Mouse (Mus musculus) forebrain, embryonic 14.5 days (tissue): Measurements from ENCODE around the gene Ifit3. TPM values are rescaled to one million over a fixed set of nuclear protein-coding genes. Genes with fewer than 3 reads are reported as not detected.
"Not testable (repeated sequence)": the region's sequence is repeated elsewhere in the genome, so short reads cannot be mapped to it uniquely, and the experiment has no call there.

ENCODE experiments used
- ATAC-seq: fragments of 200-750 bp; cut with Nextera tagmentation; 2 replicates; pipeline ENCODE4 v1.8.0; 2017; ENCODE audit warnings: mild to moderate bottlenecking, moderate library complexity
- DNase-seq: peaks from one replicate; pipeline ENCODE4 v3.0.0-alpha.2; 2015; ENCODE audit warnings: low spot score
- H3K27ac ChIP-seq: fragments of 300-500 bp; sonication (generic); 2 replicates; pipeline ENCODE4 v1.5.1; 2014; ENCODE audit warnings: low read depth, mild to moderate bottlenecking, control low read depth, low read length, moderate library complexity
- H3K27me3 ChIP-seq: fragments of 300-500 bp; sonication (generic); replicated peaks from 2 replicates; pipeline ENCODE4 v1.6.1; 2014; ENCODE audit warnings: low read length, control low read depth, mixed read lengths; ENCODE audit not compliant: control insufficient read depth, insufficient read depth
- H3K36me3 ChIP-seq: fragments of 300-500 bp; sonication (generic); 2 replicates; pipeline ENCODE4 v1.6.1; 2014; ENCODE audit warnings: low read length, control low read depth; ENCODE audit not compliant: control insufficient read depth, insufficient read depth
- H3K4me1 ChIP-seq: fragments of 300-500 bp; sonication (generic); 2 replicates; pipeline ENCODE4 v1.6.1; 2014; ENCODE audit warnings: antibody characterized with exemption, low read length, control low read depth; ENCODE audit not compliant: control insufficient read depth, insufficient read depth
- H3K4me2 ChIP-seq: fragments of 300-500 bp; sonication (generic); 2 replicates; pipeline ENCODE4 v1.6.1; 2014; ENCODE audit warnings: mild to moderate bottlenecking, control low read depth, low read length
- H3K4me3 ChIP-seq: fragments of 300-500 bp; sonication (generic); 2 replicates; pipeline ENCODE4 v1.5.1; 2014; ENCODE audit warnings: low read depth, low read length, control low read depth
- H3K9ac ChIP-seq: fragments of 300-500 bp; sonication (generic); 2 replicates; pipeline ENCODE4 v1.6.1; 2014; ENCODE audit warnings: mild to moderate bottlenecking, low read length, control low read depth, moderate library complexity
- H3K9me3 ChIP-seq: fragments of 300-500 bp; sonication (generic); replicated peaks from 2 replicates; pipeline ENCODE4 v1.6.1; 2016; ENCODE audit warnings: low read length, control low read depth, mixed read lengths; ENCODE audit not compliant: control insufficient read depth
- WGBS: fragments of 180-500 bp; shearing (Covaris S2); extraction: QIAGEN DNeasy Blood & Tissue Kit; methylation state at CpG from one replicate; pipeline ENCODE4 v1.1.7; 2014; 5-methylcytosine and 5-hydroxymethylcytosine counted together
- polyA plus RNA-seq: library from polyadenylated mRNA; unstranded; fragments of >200 nt; fragmentation: Nextera tagmentation; extraction: Ambion mirVana; gene quantifications from 2 replicates; pipeline ENCODE4 v1.2.1, GENCODE M21; 2014

The Ifit3 gene
- polyA plus RNA-seq, 1 experiment from 2014 or later: 1.2 TPM

DNA sequence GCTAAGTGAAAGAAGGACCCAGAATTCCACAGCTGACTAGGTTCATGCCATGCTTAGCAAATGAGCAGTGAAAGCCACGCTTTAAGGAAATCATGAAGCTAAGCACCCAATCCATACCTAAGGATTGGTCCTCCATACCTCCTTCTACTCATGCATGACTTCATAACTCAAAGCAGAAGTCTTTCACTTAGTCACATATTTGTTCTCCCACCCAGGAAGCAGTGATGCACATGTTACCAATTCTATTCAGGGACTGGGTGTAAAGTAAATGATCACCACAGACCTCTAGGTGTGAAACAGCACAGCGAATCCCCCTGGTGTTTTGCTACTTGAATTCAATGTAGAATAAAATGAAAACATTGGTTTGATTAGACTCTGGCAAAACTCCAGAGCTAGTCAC, 635 bp upstream of the Ifit3 start:
- WGBS: 77% methylated on average over 2 of the region's 2 CpGs
- not testable (repeated sequence) for H3K36me3 ChIP-seq, H3K4me3 ChIP-seq, DNase-seq, H3K9ac ChIP-seq, H3K27me3 ChIP-seq, H3K9me3 ChIP-seq, ATAC-seq, H3K4me2 ChIP-seq, H3K27ac ChIP-seq, H3K4me1 ChIP-seq

DNA sequence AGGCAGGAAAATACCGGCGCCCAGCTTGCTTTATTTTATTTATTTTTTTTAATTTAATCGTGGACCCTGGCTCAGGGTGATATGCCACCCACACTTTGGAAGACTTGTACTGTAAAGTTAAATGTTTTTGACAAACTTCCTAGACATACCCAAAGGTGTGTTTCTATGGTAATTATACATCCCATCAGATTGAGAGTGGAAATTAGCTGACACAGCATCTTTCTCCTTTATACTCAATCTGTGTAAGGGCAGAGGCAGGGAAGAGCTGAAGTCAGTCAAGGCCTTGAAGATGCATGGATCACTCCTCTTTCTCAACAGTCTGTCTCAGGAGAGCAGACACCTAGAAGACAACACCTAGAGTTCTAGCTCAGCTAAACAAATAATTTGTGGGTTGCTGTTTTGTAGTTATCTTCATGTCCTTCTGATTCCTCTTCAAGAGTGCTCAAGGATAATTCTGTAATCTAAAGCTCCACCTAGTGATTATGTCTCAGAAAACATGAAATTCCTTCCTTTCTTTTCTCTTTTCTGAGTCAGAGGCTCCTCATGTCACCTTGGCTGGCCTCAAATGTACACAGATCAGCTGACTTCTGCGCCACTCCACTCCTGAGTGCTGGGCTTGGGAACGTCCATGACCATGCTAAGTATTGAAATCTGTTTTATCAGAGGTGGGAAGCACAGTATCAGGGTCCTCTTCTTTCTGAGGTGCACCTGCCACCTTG, 2.6 kb downstream of the Ifit3 start:
- not testable (repeated sequence) for H3K27ac ChIP-seq, H3K4me1 ChIP-seq, H3K27me3 ChIP-seq, H3K9ac ChIP-seq, H3K4me3 ChIP-seq, H3K4me2 ChIP-seq, DNase-seq, H3K36me3 ChIP-seq, ATAC-seq, H3K9me3 ChIP-seq
- 80% methylated on average over 5 of the region's 5 CpGs for WGBS

DNA sequence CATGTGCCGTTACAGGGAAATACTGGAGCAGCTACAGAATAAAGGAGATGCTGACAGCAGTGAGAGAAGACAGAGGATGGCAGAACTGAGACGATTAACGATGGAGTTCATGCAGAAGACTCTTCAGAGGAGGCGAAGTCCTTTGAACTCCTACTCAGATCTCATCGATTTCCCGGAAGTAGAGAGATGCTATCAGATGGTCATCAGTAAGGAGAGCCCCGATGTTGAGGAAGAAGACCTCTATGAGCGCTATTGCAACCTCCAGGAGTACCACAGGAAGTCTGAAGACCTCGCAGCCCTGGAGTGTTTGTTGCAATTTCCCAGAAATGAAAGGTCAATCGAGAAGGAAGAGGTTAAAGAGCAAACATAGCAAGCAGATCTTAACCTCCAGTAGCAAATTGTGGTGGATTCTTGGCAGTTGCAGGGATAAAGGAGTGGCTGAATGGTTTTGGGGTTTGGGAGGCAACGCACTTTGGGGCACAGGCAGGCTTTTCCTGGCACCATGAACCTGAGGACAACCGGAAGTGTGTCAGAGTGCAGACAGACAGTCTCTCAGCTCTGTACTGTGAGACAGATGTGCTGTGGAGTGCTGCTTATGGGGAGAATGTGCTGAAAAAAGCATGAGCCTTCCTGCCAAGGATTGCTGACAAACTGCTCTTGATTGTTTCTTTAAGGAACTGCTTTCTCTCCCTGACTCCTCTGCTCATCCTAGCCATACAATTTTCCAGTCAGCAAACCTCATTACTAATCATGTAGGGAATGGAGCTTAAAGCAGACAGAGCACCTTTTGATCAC, 4.8 kb downstream of the Ifit3 start:
- H3K27me3 ChIP-seq, H3K9ac ChIP-seq, ATAC-seq, H3K36me3 ChIP-seq, H3K4me2 ChIP-seq, H3K4me1 ChIP-seq, H3K9me3 ChIP-seq, DNase-seq, H3K4me3 ChIP-seq, H3K27ac ChIP-seq: not testable (repeated sequence)
- 83% methylated on average over 6 of the region's 12 CpGs for WGBS

DNA sequence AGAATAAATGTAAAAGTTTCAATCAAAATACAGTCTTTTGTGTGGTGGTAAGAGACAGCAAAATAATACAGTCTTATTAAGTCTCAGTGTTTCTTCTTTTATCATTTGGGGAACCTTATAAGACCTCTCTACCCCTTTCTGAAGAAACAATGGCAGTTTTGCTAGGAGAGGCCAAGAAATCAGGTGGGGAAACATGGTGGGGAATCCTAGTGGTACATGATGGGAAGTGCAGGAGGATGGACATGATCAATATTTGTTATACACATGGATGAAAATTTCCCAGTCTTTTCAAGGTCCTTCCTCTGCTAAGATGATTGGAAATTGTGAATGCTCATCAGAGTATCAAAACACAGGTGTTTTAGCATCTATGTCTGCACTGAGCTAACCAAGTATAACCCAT, 5.6 kb downstream of the Ifit3 start:
- DNase-seq (no peak), ATAC-seq (no peak)
- Histone ChIP-seq H3K36me3 (no peaks in the 10 kb centered on the region), H3K27me3 (no peaks in the 10 kb centered on the region), H3K27ac (no peak overlapping the region), H3K4me3 (no peak overlapping the region), H3K4me2 (no peak overlapping the region), H3K9ac (no peak overlapping the region), H3K4me1 (no peaks in the 10 kb centered on the region), H3K9me3 (no peaks in the 10 kb centered on the region)

DNA sequence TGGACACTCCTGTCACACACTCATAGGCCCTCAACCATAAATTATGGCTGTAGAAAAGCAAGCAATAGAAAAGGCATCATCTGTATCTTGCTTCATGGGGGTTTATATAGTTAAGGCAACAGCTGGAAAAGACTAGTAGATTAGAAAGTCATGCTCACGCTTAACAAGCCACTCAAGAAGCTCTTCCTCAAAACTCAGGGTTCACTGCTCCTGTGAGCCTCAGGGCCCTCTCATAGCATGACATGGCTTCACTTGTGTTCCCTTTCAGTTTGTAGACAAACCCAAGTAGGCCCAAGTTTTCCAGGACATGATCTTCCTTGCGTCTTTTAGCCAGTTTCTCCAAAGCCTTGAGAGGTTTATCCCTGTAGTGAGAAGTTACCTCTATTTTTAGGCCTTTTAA, 10.1 kb downstream of the Ifit3 start:
- Histone ChIP-seq H3K36me3 (no peaks in the 10 kb centered on the region), H3K4me2 (no peak overlapping the region), H3K9ac (no peak overlapping the region), H3K4me3 (no peak overlapping the region), H3K4me1 (no peaks in the 10 kb centered on the region), H3K9me3 (no peaks in the 10 kb centered on the region), H3K27me3 (no peaks in the 10 kb centered on the region), H3K27ac (no peak overlapping the region)
- ATAC-seq: no peak
- DNase-seq: no peak
- WGBS: 92% methylated on average over 2 of the region's 2 CpGs

DNA sequence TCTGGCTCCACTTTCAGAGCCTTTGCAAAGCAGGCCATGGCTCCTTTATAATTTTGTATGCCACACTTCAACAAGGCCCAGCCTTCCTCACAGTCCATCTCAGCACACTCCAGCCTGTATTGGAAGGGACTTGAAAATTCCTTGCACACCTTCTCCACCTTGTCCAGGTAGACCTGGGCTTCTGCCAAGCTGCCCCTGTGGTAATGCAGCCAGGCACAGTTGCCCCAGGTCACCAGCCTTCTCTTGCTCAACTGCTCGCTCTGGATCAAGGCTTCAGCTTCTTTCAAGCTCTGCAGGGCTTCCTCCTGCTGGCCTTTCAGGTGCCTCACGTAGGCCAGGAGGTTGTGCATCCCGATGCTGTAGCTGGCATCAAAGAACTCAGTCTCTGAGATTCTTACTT, 11.2 kb downstream of the Ifit3 start:
- not testable (repeated sequence) for H3K4me2 ChIP-seq, H3K27ac ChIP-seq, H3K27me3 ChIP-seq, DNase-seq, H3K36me3 ChIP-seq, H3K4me3 ChIP-seq, ATAC-seq, H3K4me1 ChIP-seq, H3K9ac ChIP-seq, H3K9me3 ChIP-seq
- WGBS: 83% methylated on average over 3 of the region's 3 CpGs

DNA sequence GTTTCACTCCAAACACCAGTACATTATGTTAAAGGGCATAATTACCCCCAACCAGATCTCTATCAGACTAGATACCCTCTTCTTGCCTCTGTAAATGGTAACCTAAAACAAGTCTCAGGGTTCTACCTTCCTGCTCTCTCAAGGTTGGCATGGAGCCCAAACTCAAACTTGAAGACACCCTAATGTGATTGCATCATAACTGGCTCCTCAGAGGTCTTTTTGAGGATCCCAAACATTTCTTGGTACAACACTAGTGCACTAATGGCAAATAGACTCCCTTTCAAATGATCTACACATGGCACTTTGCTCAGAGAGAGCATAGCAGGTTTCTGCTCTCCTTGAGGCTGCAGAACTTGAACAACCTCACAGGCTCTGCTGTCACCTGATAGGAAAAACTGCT, 13.5 kb downstream of the Ifit3 start:
- no peaks in the 10 kb centered on the region for H3K4me1 ChIP-seq
- H3K27ac ChIP-seq: no peak overlapping the region
- H3K27me3 ChIP-seq: no peaks in the 10 kb centered on the region
- no peaks in the 10 kb centered on the region for H3K9me3 ChIP-seq
- H3K9ac ChIP-seq: no peak overlapping the region
- DNase-seq (no peak), ATAC-seq (no peak)
- H3K36me3 ChIP-seq: no peaks in the 10 kb centered on the region
- no peak overlapping the region for H3K4me2 ChIP-seq
- no peak overlapping the region for H3K4me3 ChIP-seq

DNA sequence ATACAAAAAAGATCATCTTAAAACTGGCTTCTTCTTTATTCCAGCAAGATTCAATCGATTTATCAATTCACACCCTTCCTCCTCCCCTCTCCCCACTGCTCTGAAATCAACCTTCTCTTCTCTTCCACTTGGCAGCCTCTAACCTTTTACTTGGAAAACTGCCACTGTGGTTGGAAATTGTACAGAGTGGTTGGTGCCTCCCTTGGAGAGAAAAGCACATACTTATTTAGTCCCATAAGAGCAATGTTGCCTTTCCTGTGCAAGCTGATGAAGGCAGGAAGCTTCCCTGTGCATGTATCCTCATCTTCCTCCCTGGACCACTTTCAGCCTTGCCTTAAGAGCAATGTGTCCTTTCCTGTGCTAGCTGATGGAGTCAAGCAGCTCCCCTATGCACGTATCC, 15.0 kb downstream of the Ifit3 start:
- H3K27ac ChIP-seq: no peak overlapping the region
- DNase-seq (peak; percentile 78), ATAC-seq (peak; percentile 61; the same call in 1 of the 2 replicates)
- no peaks in the 10 kb centered on the region for H3K36me3 ChIP-seq
- no peaks in the 10 kb centered on the region for H3K4me1 ChIP-seq
- H3K9me3 ChIP-seq: no peaks in the 10 kb centered on the region
- H3K27me3 ChIP-seq: no peaks in the 10 kb centered on the region
- no peak overlapping the region for H3K4me3 ChIP-seq
- 77% methylated on average over 2 of the region's 2 CpGs for WGBS
- H3K4me2 ChIP-seq: no peak overlapping the region
- no peak overlapping the region for H3K9ac ChIP-seq

DNA sequence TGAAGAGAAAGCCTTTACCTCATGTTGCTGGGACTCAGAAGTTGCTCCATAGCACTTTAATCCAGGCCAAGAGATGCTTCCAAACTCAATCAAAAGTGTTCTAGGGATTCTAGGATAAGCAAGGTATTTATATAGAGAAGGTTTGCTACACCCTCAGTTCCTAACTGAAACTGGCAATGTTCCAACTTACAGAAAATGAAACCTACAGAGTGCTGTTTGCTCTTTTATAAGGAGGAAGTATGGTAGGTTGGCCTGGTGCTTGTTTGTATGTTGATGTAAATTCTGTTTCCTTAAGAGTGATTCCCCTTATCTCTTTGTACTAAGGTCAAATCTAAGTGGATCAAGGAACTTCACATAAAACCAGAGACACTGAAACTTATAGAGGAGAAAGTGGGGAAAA, 15.9 kb downstream of the Ifit3 start:
- H3K4me1 ChIP-seq, H3K4me3 ChIP-seq, H3K4me2 ChIP-seq, ATAC-seq, H3K27ac ChIP-seq, DNase-seq, H3K9me3 ChIP-seq, H3K9ac ChIP-seq, H3K27me3 ChIP-seq, H3K36me3 ChIP-seq: not testable (repeated sequence)
